Mouse (Mus musculus) retina, embryonic 14.5 days (tissue): ENCODE measurements around the gene Olfm1.

Experiments used
- DNase-seq: peaks from one replicate; pipeline ENCODE4 v3.0.0-alpha.2; 2015; ENCODE audit warnings: low spot score

Olfm1 gene

GRCm38 (mm10) chr2:28192821-28193689, at the start of gene Olfm1:
Gene Olfm1 (plus strand): TSS chr2:28192992.
- DNase-seq, result peak; percentile 67

- peak; percentile 36 for DNase-seq
These were observed 49.3 kb upstream of the Olfm1 start for GRCm38 (mm10) chr2:28143417-28144045.

DNA sequence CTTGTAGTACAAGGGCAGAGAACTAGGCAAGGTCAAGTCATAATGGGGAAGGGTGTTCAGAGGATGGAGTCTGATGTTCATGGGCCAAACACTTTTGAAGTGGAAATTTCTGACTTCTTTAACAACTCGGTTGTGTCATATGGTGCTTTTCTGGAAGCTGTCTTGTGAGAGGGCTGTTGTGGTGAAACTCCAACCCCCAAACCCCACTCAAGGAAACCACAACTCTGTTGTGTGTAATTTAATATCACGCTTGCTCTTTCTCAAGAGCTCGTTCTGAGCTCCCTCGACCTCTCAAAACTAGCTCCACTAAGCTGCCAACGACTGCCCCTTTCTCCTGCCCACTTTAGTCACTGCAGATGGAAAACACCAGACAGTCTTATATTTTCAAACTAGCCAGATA, 47.1 kb upstream of the Olfm1 start:
- no peak for DNase-seq

- no peak for DNase-seq
These were observed 46.6 kb upstream of the Olfm1 start for GRCm38 (mm10) chr2:28146152-28146551.

DNA sequence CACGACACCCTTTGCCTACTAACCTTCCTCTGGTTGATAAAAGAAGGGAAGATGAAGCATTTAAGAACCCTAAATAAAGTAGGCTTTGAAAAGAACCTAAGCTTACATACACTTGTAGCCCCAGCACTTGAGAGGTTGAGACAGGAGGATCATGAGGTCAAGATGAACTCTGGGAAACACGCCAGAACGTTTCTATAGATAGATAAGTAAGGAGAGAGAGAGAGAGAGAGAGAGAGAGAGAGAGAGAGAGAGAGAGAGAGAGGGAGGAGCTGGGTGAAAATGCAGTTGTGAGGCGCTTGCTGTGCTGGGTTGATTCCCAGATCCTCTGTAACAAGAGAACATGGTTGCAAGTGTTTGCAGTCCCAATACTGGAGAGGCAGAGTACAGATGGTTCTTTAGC, 46.1 kb upstream of the Olfm1 start:
- no peak for DNase-seq

DNA sequence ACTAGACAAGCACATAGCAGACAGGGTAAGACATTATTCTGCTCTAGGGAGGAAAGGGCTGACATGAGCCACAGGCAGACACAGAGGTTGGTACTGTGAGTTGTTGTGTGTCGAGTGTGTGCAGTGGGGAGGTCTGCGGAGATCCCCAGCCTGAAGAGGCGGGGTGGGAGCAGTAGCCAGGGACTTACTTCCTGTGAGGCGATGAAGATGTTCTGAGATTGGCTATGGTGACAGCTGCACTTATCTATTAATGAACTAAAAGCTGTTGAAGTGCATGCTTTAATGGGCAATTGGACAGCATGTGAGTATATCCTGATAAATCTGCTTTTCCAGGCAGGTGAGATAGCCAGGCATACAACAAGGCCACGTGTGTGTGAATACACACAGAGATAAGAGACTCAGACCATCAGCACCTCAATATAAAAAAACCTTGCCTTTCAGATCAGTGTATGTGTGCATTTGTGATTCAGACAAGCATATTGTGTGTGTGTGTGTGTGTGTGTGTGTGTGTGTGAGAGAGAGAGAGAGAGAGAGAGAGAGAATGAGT, 45.5 kb upstream of the Olfm1 start:
- no peak for DNase-seq

- DNase-seq, result no peak
These were observed 43.1 kb upstream of the Olfm1 start for GRCm38 (mm10) chr2:28149688-28150087.

DNA sequence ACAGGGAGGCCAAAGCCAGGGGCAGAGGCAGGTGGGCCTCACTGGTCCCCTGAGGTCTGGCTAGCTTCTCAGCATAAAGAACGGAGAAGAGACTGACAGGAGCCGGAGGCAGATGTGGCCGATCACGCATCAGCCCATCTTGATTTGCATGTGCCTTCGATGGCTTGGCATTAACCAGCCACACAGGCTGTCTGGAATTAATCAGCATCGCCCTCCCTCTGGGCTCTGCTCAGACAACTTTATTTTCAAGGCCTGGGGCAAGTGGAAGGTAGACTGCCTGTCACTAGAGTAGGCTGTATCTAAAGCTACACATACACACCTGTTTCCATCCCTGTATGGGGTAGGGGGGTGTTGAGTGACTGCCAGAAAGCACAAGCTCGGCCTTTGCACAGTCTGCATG, 32.2 kb upstream of the Olfm1 start:
- no peak for DNase-seq

- DNase-seq, result no peak
These were observed 27.2 kb upstream of the Olfm1 start for GRCm38 (mm10) chr2:28165570-28165969.

DNA sequence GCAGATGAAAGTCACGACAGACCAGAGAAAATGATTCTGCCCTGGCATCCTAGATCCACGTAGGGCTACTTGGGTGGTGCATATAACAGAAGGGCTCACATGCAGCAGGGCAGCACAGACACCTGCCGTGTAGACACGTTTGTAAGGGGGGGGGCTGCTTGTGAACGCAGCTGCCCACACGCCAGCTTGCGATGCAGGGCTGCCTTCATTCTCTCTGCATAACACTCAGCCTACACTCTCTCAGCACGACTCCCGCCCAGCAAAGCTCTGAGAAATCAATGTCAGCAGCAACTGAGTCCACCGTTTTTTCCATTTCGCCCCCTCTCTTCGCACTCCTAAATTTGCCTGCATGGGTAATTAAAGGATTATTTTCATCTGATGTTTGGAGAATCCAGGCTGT, 23.5 kb upstream of the Olfm1 start:
- no peak for DNase-seq

DNA sequence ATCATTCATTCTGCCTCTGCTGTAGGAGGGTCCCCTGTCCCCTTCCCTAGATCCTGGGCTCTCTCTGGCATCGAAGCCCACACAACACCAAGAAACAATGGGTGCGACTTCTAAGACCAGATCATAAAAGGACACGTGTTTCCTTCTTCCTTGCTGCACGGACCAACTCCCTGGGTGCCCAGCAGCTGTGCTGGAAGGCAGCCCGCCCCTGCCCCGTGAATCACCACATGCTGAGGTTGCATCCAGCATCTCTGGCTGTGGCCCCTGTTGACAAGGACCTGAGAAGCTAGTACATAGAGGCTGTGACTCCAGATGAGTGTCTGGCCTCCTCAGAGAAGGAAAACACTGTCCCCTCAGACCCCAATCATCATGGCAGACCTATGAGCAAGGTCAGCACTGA, 20.8 kb upstream of the Olfm1 start:
- DNase-seq, result no peak

DNA sequence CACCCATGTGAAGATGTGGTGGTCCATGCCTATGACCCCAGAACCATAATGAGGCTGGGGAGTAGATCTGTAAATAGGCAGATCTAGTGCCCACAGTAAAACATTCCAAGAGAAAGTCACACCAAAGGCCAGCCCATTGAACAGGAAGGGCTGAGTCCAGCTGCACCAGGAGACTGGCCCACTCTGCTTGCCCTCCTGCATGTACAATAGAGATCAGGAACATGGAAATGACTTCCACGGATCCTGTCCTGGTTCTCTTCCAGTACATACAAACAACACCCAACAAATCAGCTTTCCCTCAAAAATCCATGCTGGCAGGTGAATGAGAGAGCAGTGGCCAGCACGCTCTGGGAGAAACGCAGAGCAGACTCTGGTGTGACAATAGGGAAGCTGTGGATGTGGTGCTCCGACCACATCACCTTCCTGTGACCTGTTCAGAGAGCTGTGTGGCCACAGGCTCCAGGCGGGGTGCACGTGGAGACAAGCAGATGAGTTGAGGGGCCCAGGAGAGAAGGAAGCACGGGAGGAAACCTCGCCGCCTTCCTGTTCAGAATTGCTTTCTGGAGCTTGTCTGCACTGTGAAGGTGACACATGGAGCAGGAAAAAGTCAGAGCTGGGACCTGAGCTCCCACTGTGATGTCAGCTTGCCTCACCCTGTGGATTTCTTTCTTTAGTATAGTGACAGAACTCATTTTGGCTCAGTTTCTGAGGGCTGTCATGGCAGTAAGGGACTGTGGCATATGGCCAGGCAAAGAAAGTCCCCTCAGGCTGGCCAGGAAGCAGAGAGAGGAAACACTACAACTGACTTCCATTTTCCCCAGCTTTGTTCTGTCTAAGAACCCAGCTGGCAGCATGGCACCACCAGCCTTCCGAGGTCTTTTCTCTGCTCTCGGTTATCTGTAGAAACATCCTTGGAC, 19.3 kb upstream of the Olfm1 start:
- DNase-seq, result no peak

GRCm38 (mm10) chr2:28174441-28174840, 18.4 kb upstream of the Olfm1 start:
- no peak for DNase-seq

DNA sequence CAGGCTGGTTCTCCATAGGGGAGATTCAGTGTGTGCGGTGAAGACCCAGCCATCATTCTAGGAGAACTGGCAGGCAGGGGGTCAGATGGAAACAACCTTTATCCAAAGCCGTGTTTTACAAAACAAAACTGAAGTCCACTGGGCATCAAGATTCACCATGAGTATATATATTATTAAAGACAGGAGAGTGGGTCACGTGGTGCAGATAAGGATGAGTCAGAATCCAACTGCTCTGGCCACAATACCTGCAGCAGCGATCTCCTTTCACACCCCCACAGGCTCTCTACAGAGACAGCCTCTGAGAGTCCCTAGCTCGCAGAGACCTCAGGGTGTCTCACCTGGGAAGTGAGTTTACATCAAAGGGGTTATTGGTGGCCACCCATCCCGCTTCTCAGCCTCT, 14.2 kb upstream of the Olfm1 start:
- no peak for DNase-seq

DNA sequence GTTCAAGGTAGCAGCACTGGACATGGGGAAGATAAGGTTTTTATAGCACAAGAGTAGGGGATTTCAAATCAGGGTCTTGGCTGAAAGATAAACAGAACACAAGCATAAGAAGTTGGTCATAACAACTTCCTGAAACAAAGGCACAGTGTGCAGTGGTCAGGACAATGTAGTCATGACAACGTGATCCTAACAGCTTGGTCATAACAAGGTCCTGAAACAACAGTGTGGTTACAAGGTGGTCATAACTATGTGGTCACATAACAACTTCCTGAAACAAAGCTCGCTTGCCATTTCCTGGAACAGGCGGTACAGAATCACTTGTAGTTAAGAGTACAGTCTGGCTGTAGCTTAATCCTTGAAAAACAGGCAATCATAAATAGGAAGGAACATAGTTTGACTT, 12.7 kb upstream of the Olfm1 start:
- no peak for DNase-seq

GRCm38 (mm10) chr2:28188398-28188944, 4.3 kb upstream of the Olfm1 start:
- no peak for DNase-seq

DNA sequence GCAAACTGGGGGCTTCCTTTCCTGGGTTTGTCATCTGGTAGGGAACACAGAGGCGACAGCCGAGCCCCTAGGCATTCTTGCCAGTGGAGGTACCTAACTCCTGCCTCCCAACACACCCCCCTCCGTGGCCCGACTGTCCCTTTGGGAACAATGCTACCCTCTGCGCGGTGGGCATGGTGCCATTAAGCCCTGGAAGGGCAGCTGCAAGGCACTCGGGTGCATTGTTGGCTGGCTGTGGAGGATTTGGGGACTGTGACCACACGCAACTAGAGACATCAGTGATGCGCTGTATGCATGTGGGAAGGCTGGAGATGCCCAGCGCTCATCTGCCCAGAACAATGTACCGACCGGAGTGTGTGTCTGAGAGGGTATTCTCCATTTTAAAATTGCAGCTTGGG, 897 bp downstream of the Olfm1 start:
- no peak for DNase-seq

DNA sequence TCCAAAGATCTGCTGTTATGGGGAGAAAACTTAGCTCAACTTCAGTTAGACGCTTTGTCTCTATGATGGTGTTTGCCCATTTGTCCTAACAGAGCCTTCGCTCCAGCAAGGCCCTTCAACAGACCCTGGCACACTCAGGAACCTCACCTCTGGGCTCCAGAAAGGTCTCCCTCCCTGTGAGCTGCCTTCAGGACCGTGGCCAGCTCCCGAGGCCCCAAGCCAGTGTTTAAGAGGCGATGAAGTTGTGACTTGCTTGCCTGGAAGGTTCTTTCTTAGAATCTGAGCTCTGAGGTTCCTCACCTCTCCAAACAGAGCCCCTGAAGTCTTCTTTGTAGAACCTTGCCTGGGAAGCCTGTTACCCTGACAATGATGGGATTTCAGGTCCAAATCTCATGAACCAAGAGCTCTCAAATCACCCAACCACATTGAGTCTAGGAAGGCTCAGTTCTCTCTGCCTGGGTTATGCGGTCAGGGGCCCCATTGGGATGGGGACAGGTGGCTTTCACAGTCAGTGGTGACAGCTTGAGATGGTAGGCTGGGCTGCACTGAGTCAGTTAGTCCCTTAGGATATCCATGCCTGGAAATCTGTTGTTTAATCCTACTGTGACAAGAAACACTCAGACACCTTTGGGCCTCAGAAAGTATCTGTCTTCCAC, 2.3 kb downstream of the Olfm1 start:
- peak; percentile 51 for DNase-seq

DNA sequence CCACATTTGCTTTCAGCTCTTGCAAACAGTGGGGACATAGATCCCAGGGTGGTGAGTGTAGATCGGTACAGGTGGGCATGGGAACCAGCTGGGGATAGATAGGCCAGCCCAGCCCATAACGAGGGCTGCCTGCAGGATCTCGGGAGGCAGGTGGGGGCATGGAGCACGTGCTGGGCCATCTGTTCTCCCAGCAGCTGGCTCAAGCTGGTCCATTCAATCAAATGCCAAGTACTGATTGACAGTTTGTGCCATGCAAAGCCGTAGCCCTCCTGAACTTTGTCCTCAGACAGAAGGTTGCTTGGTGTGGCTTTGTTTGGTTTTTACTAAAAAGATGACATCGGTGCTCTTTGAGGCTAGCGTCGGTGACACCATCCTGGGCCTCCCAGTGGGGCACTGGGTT, 2.9 kb downstream of the Olfm1 start:
- no peak for DNase-seq

DNA sequence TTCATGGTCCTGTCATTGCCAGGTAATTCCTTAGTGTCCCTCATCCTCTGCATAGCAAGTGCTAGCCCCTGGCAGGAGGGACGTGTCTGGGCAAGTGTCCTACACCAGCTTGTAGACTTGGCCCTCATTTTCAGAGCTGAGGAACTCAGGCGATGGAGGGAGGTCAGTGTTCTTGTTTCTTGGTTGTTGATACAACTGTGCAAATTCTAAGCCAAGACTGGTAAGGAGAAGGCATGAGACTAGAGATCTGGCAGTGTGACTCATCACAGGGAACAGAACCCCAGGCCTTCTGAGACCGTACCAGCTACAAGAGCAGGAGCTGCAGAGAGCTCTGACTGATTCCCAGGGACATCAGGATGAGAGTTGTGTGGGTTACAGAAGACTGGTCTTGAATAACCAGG, 8.6 kb downstream of the Olfm1 start:
- DNase-seq, result no peak

DNA sequence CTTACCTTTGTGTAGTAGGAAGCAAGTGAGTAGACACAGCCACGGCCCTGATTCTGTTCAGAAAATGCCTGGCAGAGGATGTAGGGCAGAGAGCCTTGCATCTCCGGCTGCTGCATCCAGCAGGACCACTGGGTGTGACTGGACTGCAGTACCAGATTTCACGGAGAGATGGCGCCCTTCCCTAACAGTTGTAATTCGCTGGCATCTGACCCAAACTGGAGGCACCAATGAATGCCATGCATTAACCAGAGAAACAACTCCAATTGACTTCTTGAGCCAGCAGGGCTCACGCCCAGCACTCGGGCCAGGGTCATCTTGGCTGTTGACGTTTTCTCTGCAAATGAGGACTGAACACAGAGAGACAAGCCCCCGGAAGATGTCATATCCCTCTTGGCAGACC, 11.4 kb downstream of the Olfm1 start:
- peak; percentile 99 for DNase-seq
